In the genomic region with DNA sequence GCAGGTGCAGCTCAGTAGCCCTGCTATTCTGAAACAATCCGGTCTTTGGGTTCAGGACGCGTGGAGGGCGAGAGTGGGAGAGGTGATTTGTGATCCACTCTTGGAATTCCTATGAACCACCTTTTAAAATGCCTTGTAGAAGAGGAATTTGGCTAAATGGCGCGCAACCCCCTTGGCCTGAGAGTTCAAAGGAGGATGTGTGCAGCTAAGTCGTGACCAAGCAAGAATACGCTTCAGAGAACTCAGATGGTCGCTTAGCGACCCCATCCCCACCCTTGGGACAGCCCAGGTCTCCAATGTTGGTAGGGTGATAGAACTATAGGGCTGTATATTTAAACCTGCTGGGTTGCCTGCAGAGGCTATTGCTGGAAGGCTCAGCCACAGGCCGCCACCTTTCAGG, we compare ENCODE assay signal across 7 mouse cellular contexts. TPM values are rescaled to one million over a fixed set of nuclear protein-coding genes. Genes with fewer than 3 reads are reported as not detected.
DNase-seq lines count a peak whose midpoint lies in the region; ATAC-seq lines count a peak whose summit lies in the region.

No protein-coding gene starts in this region.

- H3K9me3 ChIP-seq in lung, embryonic 15.5 days: no peaks in the 10 kb centered on the region
- no peaks in the 10 kb centered on the region for H3K9me3 ChIP-seq in forebrain, embryonic 16.5 days (ENCODE audit: control insufficient read depth, low read length)
- no peaks in the 10 kb centered on the region for H3K9me3 ChIP-seq in limb, embryonic 12.5 days
- H3K9me3 ChIP-seq in stomach, embryonic 15.5 days: no peaks in the 10 kb centered on the region

- peaks cover 13% of the 10 kb centered on the region for H3K27me3 ChIP-seq in lung, embryonic 15.5 days
- no peaks in the 10 kb centered on the region for H3K27me3 ChIP-seq in forebrain, embryonic 16.5 days (replicated peaks; ENCODE audit: control insufficient read depth, insufficient read depth, low read length)
- H3K27me3 ChIP-seq in limb, embryonic 12.5 days: peaks cover 36% of the 10 kb centered on the region
- H3K27me3 ChIP-seq in stomach, embryonic 15.5 days (replicated peaks): peaks cover 14% of the 10 kb centered on the region

- no peak overlapping the region for H3K27ac ChIP-seq in lung, embryonic 15.5 days
- peak overlapping the region; percentile 82 for H3K27ac ChIP-seq in forebrain, embryonic 16.5 days (ENCODE audit: low read length)
- no peak overlapping the region for H3K27ac ChIP-seq in limb, embryonic 12.5 days
- H3K27ac ChIP-seq in stomach, embryonic 15.5 days: no peak overlapping the region

- H3K4me3 ChIP-seq in lung, embryonic 15.5 days: peak overlapping the region; percentile 71
- peak overlapping the region; percentile 85 for H3K4me3 ChIP-seq in forebrain, embryonic 16.5 days (replicated peaks; ENCODE audit: low read length)
- H3K4me3 ChIP-seq in limb, embryonic 12.5 days (replicated peaks): peak overlapping the region; percentile 66
- H3K4me3 ChIP-seq in stomach, embryonic 15.5 days (replicated peaks): peak overlapping the region; percentile 58

- H3K4me2 ChIP-seq in lung, embryonic 15.5 days: peak overlapping the region; percentile 91
- peak overlapping the region; percentile 92 for H3K4me2 ChIP-seq in forebrain, embryonic 16.5 days (ENCODE audit: low read length)
- H3K4me2 ChIP-seq in limb, embryonic 12.5 days: peak overlapping the region; percentile 97
- H3K4me2 ChIP-seq in stomach, embryonic 15.5 days: peak overlapping the region; percentile 100

- peaks cover 34% of the 10 kb centered on the region for H3K4me1 ChIP-seq in lung, embryonic 15.5 days
- peaks cover 35% of the 10 kb centered on the region for H3K4me1 ChIP-seq in forebrain, embryonic 16.5 days (replicated peaks; ENCODE audit: control insufficient read depth, insufficient read depth, low read length)
- H3K4me1 ChIP-seq in limb, embryonic 12.5 days (replicated peaks): peaks cover 34% of the 10 kb centered on the region
- peaks cover 14% of the 10 kb centered on the region; the same call in 1 of the 2 replicates for H3K4me1 ChIP-seq in stomach, embryonic 15.5 days

- no peak for DNase-seq in lung, postnatal 4 days
- no peak for DNase-seq in right cerebral cortex, adult 18-20 months
- DNase-seq in natural killer cell, adult 2 months (ENCODE audit: low spot score in 2 of 2): no peak

- no peaks in the 10 kb centered on the region for H3K36me3 ChIP-seq in lung, embryonic 15.5 days
- no peaks in the 10 kb centered on the region for H3K36me3 ChIP-seq in forebrain, embryonic 16.5 days (ENCODE audit: control insufficient read depth, insufficient read depth)
- H3K36me3 ChIP-seq in limb, embryonic 12.5 days: no peaks in the 10 kb centered on the region
- H3K36me3 ChIP-seq in stomach, embryonic 15.5 days: no peaks in the 10 kb centered on the region

- ATAC-seq in lung, embryonic 15.5 days (ENCODE audit: borderline replicate concordance, extremely low read depth, low FRiP score, low TSS enrichment): no peak
- no peak for ATAC-seq in forebrain, embryonic 16.5 days
- ATAC-seq in limb, embryonic 12.5 days (ENCODE audit: insufficient number of reproducible peaks, insufficient read depth, low FRiP score, low TSS enrichment, low read depth): no peak
- no peak for ATAC-seq in stomach, embryonic 15.5 days (ENCODE audit: insufficient read depth, low FRiP score, low read depth)

- WGBS in lung, embryonic 15.5 days: 11% methylated on average over 11 of the region's 11 CpGs
- WGBS in forebrain, embryonic 16.5 days: 9% methylated on average over 11 of the region's 11 CpGs
- 7% methylated on average over 11 of the region's 11 CpGs for WGBS in limb, embryonic 12.5 days
- WGBS in stomach, embryonic 15.5 days: 10% methylated on average over 11 of the region's 11 CpGs

- peak overlapping the region; percentile 63 for H3K9ac ChIP-seq in lung, embryonic 15.5 days
- peak overlapping the region; percentile 95 for H3K9ac ChIP-seq in forebrain, embryonic 16.5 days (replicated peaks; ENCODE audit: low read depth, low read length)
- peak overlapping the region; percentile 69; the same call in 1 of the 2 replicates for H3K9ac ChIP-seq in limb, embryonic 12.5 days (replicated peaks)
- no peak overlapping the region for H3K9ac ChIP-seq in stomach, embryonic 15.5 days

RNA-seq across cellular contexts. Expression of gene Limch1, which starts 1.1 kb away (rescaled TPM):
- 74.0 and 77.2 TPM in 2 replicates for polyA plus RNA-seq in lung, embryonic 15.5 days (2015; fragmentation: Nextera tagmentation; extraction: Ambion mirVana)
- polyA plus RNA-seq in forebrain, embryonic 16.5 days (2015; fragmentation: Nextera tagmentation; extraction: Ambion mirVana): 81.0 and 91.4 TPM in 2 replicates
- polyA plus RNA-seq in limb, embryonic 12.5 days (2016; fragmentation: Nextera tagmentation; extraction: Ambion mirVana): 48.1 and 58.1 TPM in 2 replicates
- 10.8 and 11.3 TPM in 2 replicates for polyA plus RNA-seq in stomach, embryonic 15.5 days (2015; fragmentation: Nextera tagmentation; extraction: Ambion mirVana)
